Mouse (Mus musculus) forebrain, postnatal 0 days (tissue): ENCODE results near the gene Adra2c. TPM values are rescaled to one million over a fixed set of nuclear protein-coding genes. Genes with fewer than 3 reads are reported as not detected.

Source experiments
- ATAC-seq: fragments of 200-750 bp; cut with Nextera tagmentation; 2 replicates; pipeline ENCODE4 v1.8.0; 2017; ENCODE audit warnings: mild to moderate bottlenecking, moderate library complexity
- DNase-seq: peaks from one replicate; pipeline ENCODE4 v3.0.0-alpha.2; 2015
- H3K27ac ChIP-seq: fragments of 300-500 bp; sonication (generic); 2 replicates; pipeline ENCODE4 v1.5.1; 2014; ENCODE audit warnings: low read depth, mild to moderate bottlenecking, antibody characterized with exemption, low read length, moderate library complexity, mixed read lengths
- H3K27me3 ChIP-seq: fragments of 300-500 bp; sonication (generic); 2 replicates; pipeline ENCODE4 v1.6.1; 2014; ENCODE audit warnings: mild to moderate bottlenecking, low read length, mixed read lengths; ENCODE audit not compliant: insufficient read depth
- H3K36me3 ChIP-seq: fragments of 300-500 bp; sonication (generic); 2 replicates; pipeline ENCODE4 v1.6.1; 2014; ENCODE audit warnings: mild to moderate bottlenecking, moderate library complexity; ENCODE audit not compliant: insufficient read depth
- H3K4me1 ChIP-seq: fragments of 300-500 bp; sonication (generic); 2 replicates; pipeline ENCODE4 v1.6.1; 2014; ENCODE audit warnings: antibody characterized with exemption; ENCODE audit not compliant: insufficient read depth
- H3K4me2 ChIP-seq: fragments of 300-500 bp; sonication (generic); 2 replicates; pipeline ENCODE4 v1.6.1; 2014; ENCODE audit warnings: low read depth, mild to moderate bottlenecking, moderate library complexity
- H3K4me3 ChIP-seq: fragments of 300-500 bp; sonication (generic); 2 replicates; pipeline ENCODE4 v1.5.1; 2014; ENCODE audit warnings: low read depth, low read length, mixed read lengths
- H3K9ac ChIP-seq: fragments of 300-500 bp; sonication (generic); 2 replicates; pipeline ENCODE4 v1.6.1; 2014; ENCODE audit warnings: mild to moderate bottlenecking
- H3K9me3 ChIP-seq: fragments of 300-500 bp; sonication (generic); 2 replicates; pipeline ENCODE4 v1.6.1; 2016; ENCODE audit warnings: low read length
- CTCF ChIP-seq: sonication (generic); IDR thresholded peaks from 2 replicates; pipeline ENCODE4 v1.5.1; 2016; ENCODE audit warnings: antibody characterized with exemption, control low read depth, low read depth
- WGBS: fragments of 180-500 bp; shearing (Covaris S2); extraction: QIAGEN DNeasy Blood & Tissue Kit; methylation state at CpG from one replicate; pipeline ENCODE4 v1.1.7; 2014; 5-methylcytosine and 5-hydroxymethylcytosine counted together
- polyA plus RNA-seq: library from polyadenylated mRNA; unstranded; fragments of >200 nt; fragmentation: Nextera tagmentation; extraction: Ambion mirVana; gene quantifications from 2 replicates; pipeline ENCODE4 v1.2.1, GENCODE M21; 2015
- total RNA-seq: library from RNA; depleted of rRNA; stranded (reverse); fragments of >200 nt; gene quantifications from 2 replicates; pipeline ENCODE4 v1.2.3, GENCODE M21; 2014

Adra2c gene
- total and polyA plus RNA-seq, 2 experiments from 2014 or later = 1.7 to 10.7 TPM

GRCm38 (mm10) chr5:35280002-35280782 lies 2.1 kb downstream of the Adra2c start:
- Histone ChIP-seq H3K4me1 (no peaks in the 10 kb centered on the region), H3K27me3 (peaks cover 39% of the 10 kb centered on the region), H3K36me3 (no peaks in the 10 kb centered on the region), H3K9me3 (no peaks in the 10 kb centered on the region), H3K4me3 (peak overlapping the region; percentile 59), H3K4me2 (peak overlapping the region; percentile 87), H3K27ac (peak overlapping the region; percentile 45; the same call in 1 of the 2 replicates), H3K9ac (peak overlapping the region; percentile 53)
- WGBS = 6% methylated on average over 75 of the region's 75 CpGs
- peak; percentile 73 for ATAC-seq
- peak; percentile 45 for TF ChIP-seq CTCF
- peak; percentile 76 for DNase-seq

GRCm38 (mm10) chr5:35280783-35281165 lies 2.7 kb downstream of the Adra2c start:
- TF ChIP-seq CTCF = peak; percentile 49
- Histone ChIP-seq H3K4me2 (peak overlapping the region; percentile 87), H3K9ac (0 out of 2 replicates have a peak overlapping the region, but pooled peaks have one; percentile 25), H3K27me3 (peaks cover 39% of the 10 kb centered on the region), H3K4me1 (no peaks in the 10 kb centered on the region), H3K9me3 (no peaks in the 10 kb centered on the region), H3K27ac (no peak overlapping the region), H3K36me3 (no peaks in the 10 kb centered on the region), H3K4me3 (peak overlapping the region; percentile 59)
- ATAC-seq (peak; percentile 16), DNase-seq (peak; percentile 51)
- 8% methylated on average over 33 of the region's 40 CpGs for WGBS

DNA sequence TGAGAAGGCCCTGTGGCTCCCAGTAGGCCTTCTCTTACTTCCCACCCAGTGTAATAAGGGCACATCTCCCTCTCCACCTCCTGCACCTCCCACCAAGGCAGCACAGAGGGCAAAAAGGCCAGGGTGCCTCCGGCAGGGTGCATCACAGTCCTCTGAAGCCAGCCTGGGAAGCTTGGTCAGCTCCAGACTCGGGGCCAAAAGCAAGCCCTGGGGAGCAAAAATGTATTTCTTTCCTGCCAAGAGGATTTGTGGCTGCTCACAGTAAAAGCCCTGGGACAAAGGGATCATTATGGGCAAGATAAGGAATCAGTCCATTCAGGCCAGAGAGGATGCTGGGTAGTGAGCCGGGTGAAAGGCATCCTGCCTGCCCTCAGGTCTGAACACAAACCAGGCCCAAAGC lies 7.2 kb downstream of the Adra2c start:
- ATAC-seq (no peak), DNase-seq (no peak)
- H3K4me3 ChIP-seq = no peak overlapping the region
- no peaks in the 10 kb centered on the region for H3K9me3 ChIP-seq
- H3K4me1 ChIP-seq = no peaks in the 10 kb centered on the region
- no peak overlapping the region for H3K4me2 ChIP-seq
- TF ChIP-seq CTCF = no peak
- H3K27me3 ChIP-seq = peaks cover 20% of the 10 kb centered on the region
- 34% methylated on average over 3 of the region's 3 CpGs for WGBS
- H3K9ac ChIP-seq = no peak overlapping the region
- no peaks in the 10 kb centered on the region for H3K36me3 ChIP-seq
- H3K27ac ChIP-seq = no peak overlapping the region

- Histone ChIP-seq H3K36me3 (no peaks in the 10 kb centered on the region), H3K9ac (no peak overlapping the region), H3K9me3 (no peaks in the 10 kb centered on the region), H3K27ac (no peak overlapping the region), H3K4me2 (no peak overlapping the region), H3K27me3 (peaks cover 11% of the 10 kb centered on the region), H3K4me1 (no peaks in the 10 kb centered on the region), H3K4me3 (no peak overlapping the region)
- ATAC-seq (no peak), DNase-seq (no peak)
- 65% methylated on average over 5 of the region's 5 CpGs for WGBS
- no peak for TF ChIP-seq CTCF
Measured at GRCm38 (mm10) chr5:35286190-35286589, 8.1 kb downstream of the Adra2c start.

DNA sequence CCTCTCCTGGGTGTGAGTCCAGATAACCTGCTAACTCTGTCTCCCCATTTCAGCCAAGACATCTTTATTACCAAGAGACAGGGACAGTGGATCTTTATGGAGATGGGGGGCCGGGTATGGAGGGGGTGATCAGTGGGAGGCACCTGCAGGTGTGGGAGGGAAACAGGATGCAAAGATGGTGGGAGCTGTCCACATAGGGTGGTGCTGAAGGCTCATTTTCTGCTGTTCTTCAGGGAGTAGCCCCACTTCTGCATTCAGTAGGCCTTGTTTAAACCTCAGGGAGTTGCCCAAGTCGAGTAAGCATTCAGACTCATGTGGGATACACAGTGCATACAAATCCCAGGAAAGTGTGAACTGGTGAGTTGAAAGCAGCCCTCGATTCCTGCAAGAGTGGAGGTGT lies 21.5 kb downstream of the Adra2c start:
- H3K4me3 ChIP-seq = no peak overlapping the region
- no peak overlapping the region for H3K9ac ChIP-seq
- H3K36me3 ChIP-seq = no peaks in the 10 kb centered on the region
- H3K27ac ChIP-seq = no peak overlapping the region
- H3K4me2 ChIP-seq = no peak overlapping the region
- no peak for ATAC-seq
- H3K4me1 ChIP-seq = no peaks in the 10 kb centered on the region
- no peak for DNase-seq
- no peaks in the 10 kb centered on the region for H3K27me3 ChIP-seq
- WGBS = 22% methylated on average over 3 of the region's 3 CpGs
- H3K9me3 ChIP-seq = no peaks in the 10 kb centered on the region
- no peak for TF ChIP-seq CTCF

- Histone ChIP-seq H3K36me3 (no peaks in the 10 kb centered on the region), H3K4me2 (no peak overlapping the region), H3K9me3 (no peaks in the 10 kb centered on the region), H3K4me1 (no peaks in the 10 kb centered on the region), H3K4me3 (no peak overlapping the region), H3K27ac (no peak overlapping the region), H3K27me3 (no peaks in the 10 kb centered on the region), H3K9ac (no peak overlapping the region)
- ATAC-seq = no peak
- 86% methylated on average over 3 of the region's 3 CpGs for WGBS
- no peak for TF ChIP-seq CTCF
- no peak for DNase-seq
Measured at GRCm38 (mm10) chr5:35304191-35304590, 26.1 kb downstream of the Adra2c start.

DNA sequence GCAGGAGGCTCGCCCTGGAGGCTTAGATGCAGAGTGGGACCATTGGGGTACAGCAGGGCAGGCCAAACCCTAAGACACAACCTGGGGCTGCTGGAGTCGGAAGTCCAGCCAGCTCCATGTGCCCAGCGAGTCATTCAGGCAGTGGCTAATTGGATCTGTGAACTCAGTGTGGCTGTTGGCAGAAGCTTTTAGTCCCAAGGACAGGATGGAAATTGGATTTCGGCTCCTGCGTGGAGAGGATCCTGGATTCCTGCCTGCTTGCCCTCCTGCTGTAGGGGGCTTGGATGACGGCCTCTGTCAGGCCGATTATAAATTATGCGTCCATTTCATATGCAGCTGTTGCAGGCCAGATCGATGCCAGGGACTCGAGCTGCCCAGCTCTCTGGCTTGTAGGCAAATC lies 27.2 kb downstream of the Adra2c start:
- Histone ChIP-seq H3K4me1 (no peaks in the 10 kb centered on the region), H3K4me3 (no peak overlapping the region), H3K4me2 (no peak overlapping the region), H3K27ac (no peak overlapping the region), H3K27me3 (no peaks in the 10 kb centered on the region), H3K9ac (no peak overlapping the region), H3K36me3 (no peaks in the 10 kb centered on the region), H3K9me3 (no peaks in the 10 kb centered on the region)
- ATAC-seq = no peak
- TF ChIP-seq CTCF = no peak
- no peak for DNase-seq
- 49% methylated on average over 10 of the region's 10 CpGs for WGBS
